Mouse (Mus musculus) liver, embryonic 12.5 days (tissue): ENCODE results near the gene Eps8l2. TPM values are rescaled to one million over a fixed set of nuclear protein-coding genes. Genes with fewer than 3 reads are reported as not detected.

Experiments used
- ATAC-seq: fragments of 200-750 bp; cut with Nextera tagmentation; 2 replicates; pipeline ENCODE4 v1.8.0; 2017; ENCODE audit warnings: moderate number of reproducible peaks, mild to moderate bottlenecking, moderate library complexity
- H3K27ac ChIP-seq: fragments of 300-500 bp; sonication (generic); 2 replicates; pipeline ENCODE4 v1.5.1; 2016; ENCODE audit warnings: mild to moderate bottlenecking
- H3K27me3 ChIP-seq: fragments of 300-500 bp; sonication (generic); replicated peaks from 2 replicates; pipeline ENCODE4 v1.6.1; 2016; ENCODE audit warnings: mild to moderate bottlenecking, moderate library complexity
- H3K36me3 ChIP-seq: fragments of 300-500 bp; sonication (generic); 2 replicates; pipeline ENCODE4 v1.6.1; 2016; ENCODE audit warnings: mild to moderate bottlenecking, moderate library complexity
- H3K4me1 ChIP-seq: fragments of 300-500 bp; sonication (generic); 2 replicates; pipeline ENCODE4 v1.6.1; 2016
- H3K4me2 ChIP-seq: fragments of 300-500 bp; sonication (generic); 2 replicates; pipeline ENCODE4 v1.6.1; 2016; ENCODE audit warnings: mild to moderate bottlenecking, moderate library complexity
- H3K4me3 ChIP-seq: fragments of 300-500 bp; sonication (generic); 2 replicates; pipeline ENCODE4 v1.5.1; 2016; ENCODE audit warnings: mild to moderate bottlenecking, moderate library complexity
- H3K9ac ChIP-seq: fragments of 300-500 bp; sonication (generic); 2 replicates; pipeline ENCODE4 v1.6.1; 2016; ENCODE audit warnings: mild to moderate bottlenecking, moderate library complexity
- H3K9me3 ChIP-seq: fragments of 300-500 bp; sonication (generic); replicated peaks from 2 replicates; pipeline ENCODE4 v1.6.1; 2016; ENCODE audit warnings: mild to moderate bottlenecking, moderate library complexity
- WGBS: fragments of 180-500 bp; shearing (Covaris S2); methylation state at CpG from one replicate; pipeline ENCODE4 v1.1.7; 2016; ENCODE audit not compliant: insufficient replicate concordance; 5-methylcytosine and 5-hydroxymethylcytosine counted together
- polyA plus RNA-seq: library from polyadenylated mRNA; unstranded; fragments of >200 nt; fragmentation: Nextera tagmentation; extraction: Ambion mirVana; gene quantifications from 2 replicates; pipeline ENCODE4 v1.2.1, GENCODE M21; 2016

Gene Eps8l2
- polyA plus RNA-seq, 1 experiment from 2014 or later: 4.9 TPM

- Histone ChIP-seq H3K27me3 (peaks cover 47% of the 10 kb centered on the region), H3K36me3 (no peaks in the 10 kb centered on the region), H3K4me3 (no peak overlapping the region), H3K4me2 (no peak overlapping the region), H3K4me1 (peaks cover 14% of the 10 kb centered on the region; the same call in 1 of the 2 replicates), H3K9me3 (no peaks in the 10 kb centered on the region), H3K27ac (no peak overlapping the region), H3K9ac (no peak overlapping the region)
- WGBS: 51% methylated on average over 12 of the region's 12 CpGs
- ATAC-seq: peak; percentile 18; the same call in 1 of the 2 replicates
These were observed 17.1 kb downstream of the Eps8l2 start for GRCm38 (mm10) chr7:141355626-141356326.

GRCm38 (mm10) chr7:141356971-141357370, 18.3 kb downstream of the Eps8l2 start:
- Histone ChIP-seq H3K4me2 (no peak overlapping the region), H3K9me3 (no peaks in the 10 kb centered on the region), H3K27ac (no peak overlapping the region), H3K4me1 (peaks cover 17% of the 10 kb centered on the region; the same call in 1 of the 2 replicates), H3K4me3 (no peak overlapping the region), H3K9ac (no peak overlapping the region), H3K36me3 (no peaks in the 10 kb centered on the region), H3K27me3 (peaks cover 59% of the 10 kb centered on the region)
- WGBS: 53% methylated on average over 14 of the region's 14 CpGs
- no peak for ATAC-seq

GRCm38 (mm10) chr7:141361510-141361909, 22.8 kb downstream of the Eps8l2 start:
- 29% methylated on average over 24 of the region's 24 CpGs for WGBS

GRCm38 (mm10) chr7:141363106-141363751, 24.5 kb downstream of the Eps8l2 start:
- H3K9ac ChIP-seq: peak overlapping the region; percentile 58
- peak; percentile 70 for ATAC-seq
- no peaks in the 10 kb centered on the region for H3K36me3 ChIP-seq
- no peak overlapping the region for H3K4me3 ChIP-seq
- H3K27ac ChIP-seq: peak overlapping the region; percentile 94
- H3K9me3 ChIP-seq: no peaks in the 10 kb centered on the region
- peaks cover 39% of the 10 kb centered on the region for H3K27me3 ChIP-seq
- 59% methylated on average over 4 of the region's 4 CpGs for WGBS
- H3K4me1 ChIP-seq: peaks cover 41% of the 10 kb centered on the region
- peak overlapping the region; percentile 52 for H3K4me2 ChIP-seq

More at GRCm38 (mm10) chr7:141361510-141361909, 22.8 kb downstream of the Eps8l2 start:
- Histone ChIP-seq H3K4me1 (peaks cover 45% of the 10 kb centered on the region), H3K4me3 (no peak overlapping the region), H3K9me3 (no peaks in the 10 kb centered on the region), H3K27ac (no peak overlapping the region), H3K9ac (no peak overlapping the region), H3K36me3 (no peaks in the 10 kb centered on the region), H3K27me3 (peaks cover 53% of the 10 kb centered on the region), H3K4me2 (no peak overlapping the region)
- no peak for ATAC-seq

- Histone ChIP-seq H3K9me3 (no peaks in the 10 kb centered on the region), H3K4me2 (peak overlapping the region; percentile 52), H3K4me3 (no peak overlapping the region), H3K4me1 (peaks cover 41% of the 10 kb centered on the region), H3K36me3 (no peaks in the 10 kb centered on the region), H3K27me3 (peaks cover 37% of the 10 kb centered on the region), H3K9ac (peak overlapping the region; percentile 58), H3K27ac (peak overlapping the region; percentile 94)
- ATAC-seq: peak; percentile 41
- 41% methylated on average over 2 of the region's 2 CpGs for WGBS
These were observed 25.1 kb downstream of the Eps8l2 start for GRCm38 (mm10) chr7:141363752-141364125.

GRCm38 (mm10) chr7:141364349-141365048, 25.8 kb downstream of the Eps8l2 start:
- whole genome bisulfite sequencing: 41% methylated on average over 5 of the region's 5 CpGs
- Histone ChIP-seq H3K27ac (peak overlapping the region; percentile 94), H3K4me2 (peak overlapping the region; percentile 52), H3K4me1 (peaks cover 41% of the 10 kb centered on the region), H3K27me3 (peaks cover 33% of the 10 kb centered on the region), H3K9me3 (no peaks in the 10 kb centered on the region), H3K9ac (peak overlapping the region; percentile 58; the same call in 1 of the 2 replicates), H3K4me3 (peak overlapping the region; percentile 6; the same call in 1 of the 2 replicates), H3K36me3 (no peaks in the 10 kb centered on the region)
- peak; percentile 96 for ATAC-seq

GRCm38 (mm10) chr7:141365049-141365445, 26.4 kb downstream of the Eps8l2 start:
- Histone ChIP-seq H3K36me3 (no peaks in the 10 kb centered on the region), H3K4me2 (peak overlapping the region; percentile 52), H3K4me1 (peaks cover 46% of the 10 kb centered on the region), H3K27me3 (peaks cover 27% of the 10 kb centered on the region), H3K9ac (peak overlapping the region; percentile 37), H3K27ac (peak overlapping the region; percentile 94), H3K4me3 (no peak overlapping the region), H3K9me3 (no peaks in the 10 kb centered on the region)
- 57% methylated on average over 3 of the region's 3 CpGs for WGBS
- no peak for ATAC-seq

GRCm38 (mm10) chr7:141367358-141367757, 28.7 kb downstream of the Eps8l2 start:
- ATAC-seq: no peak
- Histone ChIP-seq H3K27me3 (peaks cover 4% of the 10 kb centered on the region; the same call in 1 of the 2 replicates), H3K27ac (no peak overlapping the region), H3K4me2 (no peak overlapping the region), H3K9ac (no peak overlapping the region), H3K9me3 (no peaks in the 10 kb centered on the region), H3K4me1 (peaks cover 53% of the 10 kb centered on the region), H3K36me3 (no peaks in the 10 kb centered on the region), H3K4me3 (no peak overlapping the region)
- WGBS: 62% methylated on average over 4 of the region's 4 CpGs

- H3K9me3 ChIP-seq: no peaks in the 10 kb centered on the region
- WGBS: 50% methylated on average over 5 of the region's 5 CpGs
- no peaks in the 10 kb centered on the region for H3K36me3 ChIP-seq
- no peaks in the 10 kb centered on the region for H3K27me3 ChIP-seq
- H3K4me2 ChIP-seq: no peak overlapping the region
- peaks cover 37% of the 10 kb centered on the region for H3K4me1 ChIP-seq
- H3K4me3 ChIP-seq: no peak overlapping the region
- ATAC-seq: no peak
- H3K27ac ChIP-seq: 0 out of 2 replicates have a peak overlapping the region, but pooled peaks have one; percentile 24
- no peak overlapping the region for H3K9ac ChIP-seq
These were observed 31.2 kb downstream of the Eps8l2 start for GRCm38 (mm10) chr7:141369918-141370317.

GRCm38 (mm10) chr7:141371942-141372595, 33.4 kb downstream of the Eps8l2 start:
- H3K27ac ChIP-seq: 0 out of 2 replicates have a peak overlapping the region, but pooled peaks have one; percentile 31
- H3K4me2 ChIP-seq: no peak overlapping the region
- peaks cover 25% of the 10 kb centered on the region for H3K4me1 ChIP-seq
- no peaks in the 10 kb centered on the region for H3K36me3 ChIP-seq
- no peak for ATAC-seq
- 48% methylated on average over 6 of the region's 6 CpGs for WGBS
- no peak overlapping the region for H3K9ac ChIP-seq
- H3K9me3 ChIP-seq: no peaks in the 10 kb centered on the region
- no peak overlapping the region for H3K4me3 ChIP-seq
- H3K27me3 ChIP-seq: no peaks in the 10 kb centered on the region

- Histone ChIP-seq H3K9me3 (no peaks in the 10 kb centered on the region), H3K9ac (no peak overlapping the region), H3K4me2 (no peak overlapping the region), H3K27ac (no peak overlapping the region), H3K4me3 (no peak overlapping the region), H3K27me3 (no peaks in the 10 kb centered on the region), H3K36me3 (no peaks in the 10 kb centered on the region), H3K4me1 (peaks cover 25% of the 10 kb centered on the region)
- 75% methylated on average over 6 of the region's 6 CpGs for WGBS
- no peak for ATAC-seq
These were observed 34.9 kb downstream of the Eps8l2 start for GRCm38 (mm10) chr7:141373611-141374010.
